In the genomic region with DNA sequence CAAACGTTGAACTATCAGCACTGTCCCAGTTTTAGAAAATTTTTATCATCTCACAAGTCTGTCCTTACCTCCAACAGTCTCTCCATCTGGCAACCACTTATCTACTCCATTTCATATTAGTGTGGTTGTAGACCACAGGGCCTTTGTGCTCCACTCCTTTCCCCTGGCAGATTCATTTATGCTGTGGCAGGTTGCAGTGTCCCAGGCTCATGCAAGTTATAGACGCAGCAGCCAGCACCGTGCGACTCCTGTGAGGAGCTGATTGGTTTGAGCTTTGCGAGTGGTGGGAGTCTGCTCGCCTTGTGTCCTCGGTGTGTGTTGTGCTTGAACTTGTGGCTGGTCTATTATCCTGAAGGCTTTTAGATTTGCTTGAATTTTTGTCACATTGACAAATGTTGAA, we compare ENCODE assay signal across 18 mouse cellular contexts. TPM values are rescaled to one million over a fixed set of nuclear protein-coding genes. Genes with fewer than 3 reads are reported as not detected.
DNase-seq lines count a peak whose midpoint lies in the region; ATAC-seq and TF ChIP-seq lines count a peak whose summit lies in the region.
"Had no signal": no experiment of that assay in that cellular context is flagged by ENCODE, and none has a peak within 500 bp of the region (broad histone marks: within the 10 kb centered on the region; RNA-seq: fewer than 3 reads in every experiment).

No protein-coding gene starts in this region.

- peak overlapping the region; percentile 59 for H3K4me2 ChIP-seq in liver, embryonic 14.5 days (ENCODE audit: low read depth)
- no peak overlapping the region for H3K4me2 ChIP-seq in intestine, embryonic 15.5 days (replicated peaks)
- H3K4me2 ChIP-seq: lung, embryonic 14.5 days; midbrain, embryonic 15.5 days had no signal

- peak; percentile 93 for TF ChIP-seq EP300 in liver, embryonic 14.5 days (IDR thresholded peaks at IDR 0.05; ENCODE audit: low read depth)

- H3K9ac ChIP-seq in liver, embryonic 14.5 days (replicated peaks): peak overlapping the region; percentile 50
- no peak overlapping the region for H3K9ac ChIP-seq in intestine, embryonic 15.5 days
- H3K9ac ChIP-seq: lung, embryonic 14.5 days; midbrain, embryonic 15.5 days had no signal

- H3K27ac ChIP-seq in liver, embryonic 14.5 days: peak overlapping the region; percentile 83
- H3K27ac ChIP-seq in intestine, embryonic 15.5 days: no peak overlapping the region
- H3K27ac ChIP-seq: hindbrain, embryonic 10.5 days; macrophage; midbrain, embryonic 15.5 days had no signal

- 8% methylated on average over 7 of the region's 7 CpGs for WGBS in liver, embryonic 14.5 days (ENCODE audit: insufficient replicate concordance)
- 83% methylated on average over 7 of the region's 7 CpGs for WGBS in intestine, embryonic 15.5 days

- no peak for TF ChIP-seq CTCF in liver, embryonic 14.5 days (IDR thresholded peaks at IDR 0.05; ENCODE audit: low read depth)

- H3K27me3 ChIP-seq in liver, embryonic 14.5 days (ENCODE audit: control insufficient read depth, insufficient read depth, low read length): no peaks in the 10 kb centered on the region
- H3K27me3 ChIP-seq in intestine, embryonic 15.5 days (replicated peaks): no peaks in the 10 kb centered on the region
- H3K27me3 ChIP-seq: midbrain, embryonic 15.5 days had no signal

- peak; percentile 69 for ATAC-seq in erythroid progenitor cell, adult 5-6 weeks (replicated peaks; ENCODE audit: low FRiP score, poor library complexity, severe bottlenecking)
- ATAC-seq in liver, embryonic 14.5 days (ENCODE audit: insufficient read depth): peak; percentile 86
- ATAC-seq in intestine, embryonic 15.5 days: no peak
- ATAC-seq: forebrain, embryonic 14.5 days; inflammation-experienced regulatory T-cells, adult 6 months; midbrain, embryonic 15.5 days had no signal

- no peak overlapping the region for H3K4me3 ChIP-seq in liver, embryonic 14.5 days (ENCODE audit: insufficient read depth in 1 of 2, low read depth in 2 of 2, low read length in 2 of 2)
- H3K4me3 ChIP-seq in intestine, embryonic 15.5 days (replicated peaks): no peak overlapping the region
- H3K4me3 ChIP-seq: hindbrain, embryonic 10.5 days; midbrain, embryonic 15.5 days had no signal

- H3K36me3 ChIP-seq in liver, embryonic 14.5 days (replicated peaks; ENCODE audit: control insufficient read depth, insufficient read depth, low read depth): peaks cover 3% of the 10 kb centered on the region; the same call in 1 of the 2 replicates
- no peaks in the 10 kb centered on the region for H3K36me3 ChIP-seq in intestine, embryonic 15.5 days
- H3K36me3 ChIP-seq: hindbrain, embryonic 10.5 days; midbrain, embryonic 15.5 days had no signal

- peaks cover 71 to 72% of the 10 kb centered on the region in 2 experiments for H3K4me1 ChIP-seq in liver, embryonic 14.5 days (replicated peaks; ENCODE audit: control insufficient read depth in 2 of 2, insufficient read depth in 2 of 2, low read length in 1 of 2)
- H3K4me1 ChIP-seq in intestine, embryonic 15.5 days (replicated peaks): peaks cover 22% of the 10 kb centered on the region

- H3K9me3 ChIP-seq in liver, embryonic 14.5 days (ENCODE audit: control insufficient read depth, low read length): no peaks in the 10 kb centered on the region
- H3K9me3 ChIP-seq in intestine, embryonic 15.5 days: no peaks in the 10 kb centered on the region
- H3K9me3 ChIP-seq: hindbrain, embryonic 10.5 days; midbrain, embryonic 15.5 days had no signal

- DNase-seq in 416B (ENCODE audit: low read depth) (peak; percentile 24), MEL-GATA-1-ER (ENCODE audit: extremely low read depth, low read depth) (peak; percentile 96)
- peak in 1 of 3 experiments; percentile 66 for DNase-seq in liver, embryonic 14.5 days (ENCODE audit: low read depth in 3 of 3, low spot score in 3 of 3)
- DNase-seq in spleen, adult 18-20 months: no peak
- DNase-seq in urinary bladder, postnatal 25 days (ENCODE audit: low spot score): no peak
- no peak for DNase-seq in embryo, embryonic 10 days (ENCODE audit: low spot score)
- DNase-seq: cerebellum, adult 18-20 months; layer of hippocampus, postnatal 36 days; left cerebral cortex, postnatal 4 days; lung, embryonic 14.5 days; right cerebral cortex, adult 18-20 months had no signal

RNA-seq across cellular contexts. Expression of a gene that starts 17.6 kb away (rescaled TPM):
- total RNA-seq in erythroid progenitor cell, adult 5-6 weeks (2015; ENCODE audit: low replicate concordance): 42.2 and 63.7 TPM in 2 replicates
- 53.3 and 72.6 TPM in 2 replicates for total RNA-seq in erythroid progenitor cell, adult 5-6 weeks (2017; ENCODE audit: low replicate concordance)
- 20.7 and 24.1 TPM in 2 replicates for polyA plus RNA-seq in liver, embryonic 14.5 days (2012; rRNA removed)
- polyA plus RNA-seq in liver, embryonic 14.5 days (2014; fragmentation: Nextera tagmentation; extraction: Ambion mirVana): 28.1 and 33.5 TPM in 2 replicates
- 43.7 and 44.3 TPM in 2 replicates for polyA plus RNA-seq in intestine, embryonic 15.5 days (2015; fragmentation: Nextera tagmentation; extraction: Ambion mirVana)

Comparison
In these comparisons a context has a peak if more than half of its experiments do, and no peak if none do; other contexts are left out.
1. DNase-seq: peak in 416B (single experiment) and MEL-GATA-1-ER (single experiment); none in spleen, adult 18-20 months (0 of 2), urinary bladder, postnatal 25 days (single experiment) and embryo, embryonic 10 days (single experiment).